Mouse (Mus musculus): ENCODE measurements at regions not wholly inside any gene's neighbourhood (a gene's known extent, or its start where the extent isn't known, plus 50 kb on each side); places are given as distances from the start of the nearest gene placed in this dataset.

- no peak for DNase-seq
Observed at GRCm38 (mm10) chr5:126967076-126967475, 274.5 kb upstream of the Tmem132c start.

- DNase-seq: no peak
Observed at GRCm38 (mm10) chr5:126969373-126969772, 272.2 kb upstream of the Tmem132c start.

GRCm38 (mm10) chr5:126971284-126971683 lies 270.3 kb upstream of the Tmem132c start:
- DNase-seq: no peak

- DNase-seq: no peak
Observed at GRCm38 (mm10) chr5:126971981-126972380, 269.6 kb upstream of the Tmem132c start.

GRCm38 (mm10) chr5:126973425-126973824 lies 268.2 kb upstream of the Tmem132c start:
- DNase-seq: no peak

- DNase-seq: no peak
Observed at GRCm38 (mm10) chr5:126974565-126974964, 267.0 kb upstream of the Tmem132c start.

GRCm38 (mm10) chr5:126995577-126995976 lies 246.0 kb upstream of the Tmem132c start:
- DNase-seq: no peak

GRCm38 (mm10) chr5:127014166-127014565 lies 227.4 kb upstream of the Tmem132c start:
- no peak for DNase-seq

GRCm38 (mm10) chr5:127016467-127017060 lies 225.0 kb upstream of the Tmem132c start:
- DNase-seq: peak in 1 of 2 experiments; percentile 1

GRCm38 (mm10) chr5:127017971-127018370 lies 223.6 kb upstream of the Tmem132c start:
- no peak for DNase-seq

- DNase-seq: no peak
Observed at GRCm38 (mm10) chr5:127036472-127036871, 205.1 kb upstream of the Tmem132c start.

GRCm38 (mm10) chr5:127057770-127058169 lies 183.8 kb upstream of the Tmem132c start:
- no peak for DNase-seq

- DNase-seq: no peak
Observed at GRCm38 (mm10) chr5:127074327-127074726, 167.3 kb upstream of the Tmem132c start.

Measured in heart, adult 18-20 months (tissue).